Mouse (Mus musculus) heart, embryonic 10.5 days (tissue): ENCODE data around the gene Mkks. TPM values are rescaled to one million over a fixed set of nuclear protein-coding genes. Genes with fewer than 3 reads are reported as not detected.
"Not testable (repeated sequence)": the region's sequence is repeated elsewhere in the genome, so short reads cannot be mapped to it uniquely, and the experiment has no call there.

Experiments used
- DNase-seq: peaks from one replicate; pipeline ENCODE4 v3.0.0-alpha.2; 2017; ENCODE audit warnings: low spot score
- H3K27ac ChIP-seq: fragments of 300-500 bp; sonication (generic); 2 replicates; pipeline ENCODE4 v1.5.1; 2016; ENCODE audit warnings: mild to moderate bottlenecking
- H3K27me3 ChIP-seq: fragments of 300-500 bp; sonication (generic); 2 replicates; pipeline ENCODE4 v1.6.1; 2016; ENCODE audit warnings: mild to moderate bottlenecking; ENCODE audit not compliant: poor library complexity, insufficient read depth, severe bottlenecking
- H3K36me3 ChIP-seq: fragments of 300-500 bp; sonication (generic); 2 replicates; pipeline ENCODE4 v1.6.1; 2016; ENCODE audit warnings: mild to moderate bottlenecking, moderate library complexity
- H3K4me1 ChIP-seq: fragments of 300-500 bp; sonication (generic); 2 replicates; pipeline ENCODE4 v1.6.1; 2016; ENCODE audit warnings: mild to moderate bottlenecking
- H3K4me3 ChIP-seq: fragments of 300-500 bp; sonication (generic); 2 replicates; pipeline ENCODE4 v1.5.1; 2016; ENCODE audit warnings: mild to moderate bottlenecking, moderate library complexity
- H3K9me3 ChIP-seq: fragments of 300-500 bp; sonication (generic); 2 replicates; pipeline ENCODE4 v1.6.1; 2016; ENCODE audit warnings: mild to moderate bottlenecking, moderate library complexity
- WGBS: fragments of 180-500 bp; shearing (Covaris S2); methylation state at CpG from one replicate; pipeline ENCODE4 v1.1.7; 2016; 5-methylcytosine and 5-hydroxymethylcytosine counted together
- polyA plus RNA-seq: library from polyadenylated mRNA; unstranded; fragments of >200 nt; fragmentation: Nextera tagmentation; extraction: Ambion mirVana; gene quantifications from 2 replicates; pipeline ENCODE4 v1.2.1, GENCODE M21; 2016

The Mkks gene
- polyA plus RNA-seq, 1 experiment from 2014 or later: 17.0 TPM

GRCm38 (mm10) chr2:136894494-136894893, 3.3 kb upstream of the Mkks start:
- no peak for DNase-seq
- peaks cover 5% of the 10 kb centered on the region; the same call in 1 of the 2 replicates for H3K4me1 ChIP-seq
- no peaks in the 10 kb centered on the region for H3K27me3 ChIP-seq
- WGBS: 78% methylated on average over 2 of the region's 2 CpGs
- H3K4me3 ChIP-seq: no peak overlapping the region
- no peak overlapping the region for H3K27ac ChIP-seq
- no peaks in the 10 kb centered on the region for H3K9me3 ChIP-seq
- H3K36me3 ChIP-seq: no peaks in the 10 kb centered on the region

GRCm38 (mm10) chr2:136891951-136892371, 772 bp upstream of the Mkks start:
- Histone ChIP-seq H3K27ac (peak overlapping the region; percentile 98), H3K27me3 (no peaks in the 10 kb centered on the region), H3K36me3 (no peaks in the 10 kb centered on the region), H3K9me3 (no peaks in the 10 kb centered on the region), H3K4me1 (peaks cover 5% of the 10 kb centered on the region; the same call in 1 of the 2 replicates), H3K4me3 (peak overlapping the region; percentile 85)
- DNase-seq: peak; percentile 98
- WGBS: 0% methylated on average over 23 of the region's 23 CpGs

GRCm38 (mm10) chr2:136890716-136891067, 497 bp downstream of the Mkks start:
- Histone ChIP-seq H3K4me3 (peak overlapping the region; percentile 85), H3K27ac (peak overlapping the region; percentile 98)
- 5% methylated on average over 15 of the region's 15 CpGs for WGBS
- not testable (repeated sequence) for H3K9me3 ChIP-seq, DNase-seq, H3K36me3 ChIP-seq, H3K27me3 ChIP-seq, H3K4me1 ChIP-seq

GRCm38 (mm10) chr2:136886846-136887245, 4.3 kb downstream of the Mkks start:
- Histone ChIP-seq H3K9me3 (no peaks in the 10 kb centered on the region), H3K36me3 (peaks cover 30% of the 10 kb centered on the region), H3K4me3 (no peak overlapping the region), H3K27ac (no peak overlapping the region), H3K4me1 (no peaks in the 10 kb centered on the region), H3K27me3 (no peaks in the 10 kb centered on the region)
- WGBS: 76% methylated on average over 4 of the region's 4 CpGs
- no peak for DNase-seq

- H3K9me3 ChIP-seq: no peaks in the 10 kb centered on the region
- peaks cover 41% of the 10 kb centered on the region for H3K36me3 ChIP-seq
- 93% methylated on average over 2 of the region's 2 CpGs for WGBS
- H3K4me1 ChIP-seq: no peaks in the 10 kb centered on the region
- H3K27me3 ChIP-seq: no peaks in the 10 kb centered on the region
- no peak within 1 kb of the TSS for H3K4me3 ChIP-seq
- DNase-seq: no peak
- no peak within 1 kb of the TSS for H3K27ac ChIP-seq
Measured at GRCm38 (mm10) chr2:136885579-136885978, 5.6 kb downstream of the Mkks start, which contains the start of gene AL731706.2. TSS of gene AL731706.2 (minus strand) at chr2:136885679.

GRCm38 (mm10) chr2:136854543-136855388, 36.4 kb downstream of the Mkks start:
- H3K9me3 ChIP-seq: no peaks in the 10 kb centered on the region
- no peak overlapping the region for H3K27ac ChIP-seq
- no peak overlapping the region for H3K4me3 ChIP-seq
- DNase-seq: no peak
- no peaks in the 10 kb centered on the region for H3K4me1 ChIP-seq
- WGBS: 48% methylated on average over 5 of the region's 5 CpGs
- H3K36me3 ChIP-seq: no peaks in the 10 kb centered on the region
- no peaks in the 10 kb centered on the region for H3K27me3 ChIP-seq

GRCm38 (mm10) chr2:136850366-136850765, 40.8 kb downstream of the Mkks start:
- Histone ChIP-seq H3K4me3 (no peak overlapping the region), H3K27me3 (no peaks in the 10 kb centered on the region), H3K4me1 (no peaks in the 10 kb centered on the region), H3K9me3 (no peaks in the 10 kb centered on the region), H3K36me3 (no peaks in the 10 kb centered on the region), H3K27ac (no peak overlapping the region)
- WGBS: 56% methylated on average over 3 of the region's 3 CpGs
- DNase-seq: no peak

GRCm38 (mm10) chr2:136837994-136838393, 53.2 kb downstream of the Mkks start:
- H3K27me3 ChIP-seq: no peaks in the 10 kb centered on the region
- 38% methylated on average over 1 of the region's 1 CpGs for WGBS

GRCm38 (mm10) chr2:136835882-136836281, 55.3 kb downstream of the Mkks start:
- Histone ChIP-seq H3K27me3 (no peaks in the 10 kb centered on the region), H3K4me1 (peaks cover 3% of the 10 kb centered on the region; the same call in 1 of the 2 replicates), H3K36me3 (no peaks in the 10 kb centered on the region), H3K4me3 (no peak overlapping the region), H3K27ac (no peak overlapping the region), H3K9me3 (no peaks in the 10 kb centered on the region)
- 65% methylated on average over 3 of the region's 3 CpGs for WGBS
- no peak for DNase-seq

More at GRCm38 (mm10) chr2:136837994-136838393, 53.2 kb downstream of the Mkks start:
- H3K4me3 ChIP-seq: no peak overlapping the region
- H3K36me3 ChIP-seq: no peaks in the 10 kb centered on the region
- DNase-seq: no peak
- no peaks in the 10 kb centered on the region for H3K9me3 ChIP-seq
- H3K27ac ChIP-seq: no peak overlapping the region; the same call in 1 of the 2 replicates
- H3K4me1 ChIP-seq: peaks cover 3% of the 10 kb centered on the region; the same call in 1 of the 2 replicates

- no peaks in the 10 kb centered on the region for H3K36me3 ChIP-seq
- WGBS: 89% methylated on average over 1 of the region's 1 CpGs
- no peaks in the 10 kb centered on the region for H3K9me3 ChIP-seq
- no peaks in the 10 kb centered on the region for H3K27me3 ChIP-seq
- no peak for DNase-seq
- peaks cover 3% of the 10 kb centered on the region; the same call in 1 of the 2 replicates for H3K4me1 ChIP-seq
- no peak overlapping the region for H3K27ac ChIP-seq
- no peak overlapping the region for H3K4me3 ChIP-seq
Measured at GRCm38 (mm10) chr2:136834715-136835075, 56.5 kb downstream of the Mkks start.

- Histone ChIP-seq H3K4me1 (peaks cover 3% of the 10 kb centered on the region; the same call in 1 of the 2 replicates), H3K27me3 (no peaks in the 10 kb centered on the region), H3K36me3 (no peaks in the 10 kb centered on the region), H3K4me3 (no peak overlapping the region), H3K27ac (no peak overlapping the region), H3K9me3 (no peaks in the 10 kb centered on the region)
- 80% methylated on average over 3 of the region's 3 CpGs for WGBS
- DNase-seq: no peak
Measured at GRCm38 (mm10) chr2:136833976-136834714, 57.0 kb downstream of the Mkks start.

GRCm38 (mm10) chr2:136832936-136833335, 58.3 kb downstream of the Mkks start:
- Histone ChIP-seq H3K36me3 (no peaks in the 10 kb centered on the region), H3K27ac (no peak overlapping the region), H3K4me3 (no peak overlapping the region), H3K4me1 (no peaks in the 10 kb centered on the region; the same call in 1 of the 2 replicates), H3K27me3 (no peaks in the 10 kb centered on the region), H3K9me3 (no peaks in the 10 kb centered on the region)
- peak; percentile 76 for DNase-seq
- 63% methylated on average over 3 of the region's 3 CpGs for WGBS

GRCm38 (mm10) chr2:136827612-136828011, 63.6 kb downstream of the Mkks start:
- Histone ChIP-seq H3K4me1 (no peaks in the 10 kb centered on the region), H3K27me3 (no peaks in the 10 kb centered on the region), H3K4me3 (no peak overlapping the region), H3K27ac (no peak overlapping the region), H3K9me3 (no peaks in the 10 kb centered on the region), H3K36me3 (no peaks in the 10 kb centered on the region)
- no peak for DNase-seq
- WGBS: 60% methylated on average over 4 of the region's 4 CpGs
